Mouse (Mus musculus): Measurements from ENCODE around the gene Ovol2.

- TF ChIP-seq GATA1 (IDR thresholded peaks at IDR 0.05; ENCODE audit: borderline replicate concordance, low read length) (no peak), CTCF (IDR thresholded peaks at IDR 0.05; ENCODE audit: low read depth, low read length) (no peak), TAL1 (conservative IDR thresholded peaks at IDR 0.05; ENCODE audit: low read depth, low read length) (no peak), POLR2AphosphoS5 (IDR thresholded peaks at IDR 0.05; ENCODE audit: insufficient replicate concordance, low read depth, low read length) (no peak)
Measured at GRCm38 (mm10) chr2:144331401-144332302, at the start of gene Ovol2.
